Mouse (Mus musculus) CH12.LX (cell line): ENCODE data around the gene Crybb2.

Experiments
- BHLHE40 ChIP-seq: IDR thresholded peaks from 2 replicates; pipeline ENCODE4 v1.6.1; 2011; ENCODE audit warnings: mild to moderate bottlenecking, low read depth, low read length, improper control_type of control experiment
- CTCF ChIP-seq, 2 experiments: IDR thresholded peaks in 1 of 2; conservative IDR thresholded peaks in 1 of 2; 2 replicates each; pipeline ENCODE4 v1.5.1; 2011 to 2012; ENCODE audit warnings: low read depth in 2 of 2, low read length in 2 of 2, improper control_type of control experiment in 1 of 2, inconsistent platforms in 1 of 2, mild to moderate bottlenecking in 1 of 2, moderate library complexity in 1 of 2
- EP300 ChIP-seq: IDR thresholded peaks from 2 replicates; pipeline ENCODE4 v1.6.1; 2011; ENCODE audit warnings: low read length, improper control_type of control experiment
- JUN ChIP-seq: IDR thresholded peaks from 2 replicates; pipeline ENCODE4 v1.6.1; 2011; ENCODE audit warnings: low read depth, mild to moderate bottlenecking, low read length, improper control_type of control experiment, moderate library complexity; ENCODE audit not compliant: insufficient read depth
- JUND ChIP-seq: conservative IDR thresholded peaks from 2 replicates; pipeline ENCODE4 v1.6.1; 2011; ENCODE audit warnings: low read depth, low read length, improper control_type of control experiment
- MXI1 ChIP-seq: IDR thresholded peaks from 2 replicates; pipeline ENCODE4 v1.6.1; 2011; ENCODE audit warnings: mild to moderate bottlenecking, low read depth, low read length, improper control_type of control experiment
- POLR2A ChIP-seq: IDR thresholded peaks from 2 replicates; pipeline ENCODE4 v1.6.1; 2011; ENCODE audit warnings: low read depth, mild to moderate bottlenecking, improper control_type of control experiment, low read length
- POLR2AphosphoS2 ChIP-seq: IDR thresholded peaks from 2 replicates; pipeline ENCODE4 v1.6.1; 2011; ENCODE audit warnings: low read depth, low read length, improper control_type of control experiment
- TCF12 ChIP-seq: IDR thresholded peaks from 2 replicates; pipeline ENCODE4 v1.6.1; 2014; ENCODE audit warnings: low read depth, mild to moderate bottlenecking, inconsistent platforms, low read length, improper control_type of control experiment
- USF1 ChIP-seq: IDR thresholded peaks from 2 replicates; pipeline ENCODE4 v1.6.1; 2014; ENCODE audit warnings: low read depth, mild to moderate bottlenecking, inconsistent platforms, low read length, improper control_type of control experiment
- ZKSCAN1 ChIP-seq: IDR thresholded peaks from 2 replicates; pipeline ENCODE4 v1.6.1; 2012; ENCODE audit warnings: low read depth, inconsistent platforms, low read length, improper control_type of control experiment, borderline replicate concordance

GRCm38 (mm10) chr5:113102455-113102854 lies 32.5 kb upstream of the Crybb2 start:
- no peak for TF ChIP-seq POLR2A
- TF ChIP-seq EP300: no peak
- no peak for TF ChIP-seq CTCF (conservative IDR thresholded peaks at IDR 0.05 in 1 of 2, IDR thresholded peaks at IDR 0.05 in 1 of 2; ENCODE audit: low read depth in 2 of 2, low read length in 2 of 2)
- no peak for TF ChIP-seq USF1
- TF ChIP-seq JUN: no peak
- TF ChIP-seq JUND: no peak
- TF ChIP-seq MXI1: no peak
- TF ChIP-seq POLR2AphosphoS2: no peak
- TF ChIP-seq TCF12: no peak
- TF ChIP-seq ZKSCAN1: no peak
- TF ChIP-seq BHLHE40: no peak
